Mouse (Mus musculus): ENCODE data around the gene Rbak. TPM values are rescaled to one million over a fixed set of nuclear protein-coding genes. Genes with fewer than 3 reads are reported as not detected.
"Not testable (repeated sequence)": the region's sequence is repeated elsewhere in the genome, so short reads cannot be mapped to it uniquely, and the experiment has no call there.

The Rbak gene
- total RNA-seq, 1 experiment from 2014 or later, result 17.3 TPM

- DNase-seq, result not testable (repeated sequence)
These were observed 46.2 kb downstream of the Rbak start for GRCm38 (mm10) chr5:143134216-143135010.

GRCm38 (mm10) chr5:143132935-143133514 lies 47.5 kb downstream of the Rbak start:
- no peak for DNase-seq

GRCm38 (mm10) chr5:143130342-143130741 lies 50.2 kb downstream of the Rbak start:
- DNase-seq, result no peak

- no peak for DNase-seq
These were observed 51.5 kb downstream of the Rbak start for GRCm38 (mm10) chr5:143129101-143129500.

GRCm38 (mm10) chr5:143127837-143128236 lies 52.7 kb downstream of the Rbak start:
- no peak for DNase-seq

GRCm38 (mm10) chr5:143126908-143127307 lies 53.7 kb downstream of the Rbak start:
- no peak for DNase-seq

- DNase-seq, result no peak
These were observed 54.5 kb downstream of the Rbak start for GRCm38 (mm10) chr5:143126089-143126488.

GRCm38 (mm10) chr5:143125601-143126000 lies 55.0 kb downstream of the Rbak start:
- no peak for DNase-seq

- DNase-seq, result no peak
These were observed 55.7 kb downstream of the Rbak start for GRCm38 (mm10) chr5:143124805-143125378.

- DNase-seq, result no peak
These were observed 57.9 kb downstream of the Rbak start for GRCm38 (mm10) chr5:143122673-143123072.

Small RNAs within 50 kb of the gene (microRNA-seq; reads per million reads assigned to microRNA genes)
- 0 reads per million in 2 experiments for gene Gm44405

Other genes with a start within 250 kb of the Rbak start
- gene Fscn1, start 220.4 kb downstream of the Rbak start, total RNA-seq (2021), result 36.1 and 51.3 TPM in 2 replicates
- 58.8 and 65.2 TPM in 2 replicates for gene Rnf216, start 67.8 kb downstream of the Rbak start, total RNA-seq (2021)
- 0.15 TPM in 1 of 2 replicates, not detected in the other for gene Olfr718-ps1, start 33.2 kb downstream of the Rbak start, total RNA-seq (2021)
- not detected in 2 replicates for gene Spdye4b, start 242 bp upstream of the Rbak start, total RNA-seq (2021)
- not detected in 2 replicates for gene Spdye4a, start 46.1 kb upstream of the Rbak start, total RNA-seq (2021)
- gene Zfp12, start 54.4 kb upstream of the Rbak start, total RNA-seq (2021), result 22.3 and 22.9 TPM in 2 replicates
- gene Zfp316, start 89.2 kb upstream of the Rbak start, total RNA-seq (2021), result 7.4 and 11.6 TPM in 2 replicates
- gene Zfp853, start 112.8 kb upstream of the Rbak start, total RNA-seq (2021), result 0.24 and 0.29 TPM in 2 replicates
- 36.5 and 39.8 TPM in 2 replicates for gene E130309D02Rik, start 134.6 kb upstream of the Rbak start, total RNA-seq (2021)
- 58.7 and 66.5 TPM in 2 replicates for gene Zdhhc4, start 148.5 kb upstream of the Rbak start, total RNA-seq (2021)
- 0.73 and 0.95 TPM in 2 replicates for gene Grid2ip, start 176.6 kb upstream of the Rbak start, total RNA-seq (2021)
- gene Kdelr2, start 223.1 kb upstream of the Rbak start, total RNA-seq (2021), result 91.4 and 91.9 TPM in 2 replicates